Mouse (Mus musculus) midbrain, embryonic 11.5 days (tissue): ENCODE results near the gene Timmdc1. TPM values are rescaled to one million over a fixed set of nuclear protein-coding genes. Genes with fewer than 3 reads are reported as not detected.
"Not testable (repeated sequence)": the region's sequence is repeated elsewhere in the genome, so short reads cannot be mapped to it uniquely, and the experiment has no call there.

Source experiments
- ATAC-seq: fragments of 200-750 bp; cut with Nextera tagmentation; 2 replicates; pipeline ENCODE4 v1.8.0; 2017; ENCODE audit warnings: moderate TSS enrichment, moderate library complexity; ENCODE audit not compliant: low FRiP score
- DNase-seq: peaks from one replicate; pipeline ENCODE4 v3.0.0; 2015; ENCODE audit warnings: low spot score; ENCODE audit errors: missing footprints
- H3K27ac ChIP-seq: fragments of 300-500 bp; sonication (generic); 2 replicates; pipeline ENCODE4 v1.5.1; 2014; ENCODE audit warnings: low read depth, low read length
- H3K27me3 ChIP-seq: fragments of 300-500 bp; sonication (generic); 2 replicates; pipeline ENCODE4 v1.6.1; 2014; ENCODE audit warnings: mild to moderate bottlenecking, low read length, moderate library complexity, mixed read lengths; ENCODE audit not compliant: control insufficient read depth, insufficient read depth
- H3K36me3 ChIP-seq: fragments of 300-500 bp; sonication (generic); 2 replicates; pipeline ENCODE4 v1.6.1; 2014; ENCODE audit warnings: mild to moderate bottlenecking, low read length, moderate library complexity, mixed read lengths; ENCODE audit not compliant: control insufficient read depth, insufficient read depth
- H3K4me1 ChIP-seq: fragments of 300-500 bp; sonication (generic); 2 replicates; pipeline ENCODE4 v1.6.1; 2014; ENCODE audit warnings: low read length; ENCODE audit not compliant: control insufficient read depth, insufficient read depth
- H3K4me2 ChIP-seq: fragments of 300-500 bp; sonication (generic); 2 replicates; pipeline ENCODE4 v1.6.1; 2014; ENCODE audit warnings: mild to moderate bottlenecking, moderate library complexity
- H3K4me3 ChIP-seq: fragments of 300-500 bp; sonication (generic); 2 replicates; pipeline ENCODE4 v1.5.1; 2014; ENCODE audit warnings: low read depth, low read length
- H3K9ac ChIP-seq: fragments of 300-500 bp; sonication (generic); 2 replicates; pipeline ENCODE4 v1.6.1; 2014; ENCODE audit warnings: low read length
- H3K9me3 ChIP-seq: fragments of 300-500 bp; sonication (generic); 2 replicates; pipeline ENCODE4 v1.6.1; 2016; ENCODE audit warnings: low read length; ENCODE audit not compliant: control insufficient read depth
- WGBS: fragments of 180-500 bp; shearing (Covaris S2); extraction: QIAGEN DNeasy Blood & Tissue Kit; methylation state at CpG from one replicate; pipeline ENCODE4 v1.1.7; 2014; 5-methylcytosine and 5-hydroxymethylcytosine counted together
- polyA plus RNA-seq: library from polyadenylated mRNA; unstranded; fragments of >200 nt; fragmentation: Nextera tagmentation; extraction: Ambion mirVana; gene quantifications from 2 replicates; pipeline ENCODE4 v1.2.1, GENCODE M21; 2014

Gene Timmdc1
- polyA plus RNA-seq, 1 experiment from 2014 or later: 27.6 TPM

DNA sequence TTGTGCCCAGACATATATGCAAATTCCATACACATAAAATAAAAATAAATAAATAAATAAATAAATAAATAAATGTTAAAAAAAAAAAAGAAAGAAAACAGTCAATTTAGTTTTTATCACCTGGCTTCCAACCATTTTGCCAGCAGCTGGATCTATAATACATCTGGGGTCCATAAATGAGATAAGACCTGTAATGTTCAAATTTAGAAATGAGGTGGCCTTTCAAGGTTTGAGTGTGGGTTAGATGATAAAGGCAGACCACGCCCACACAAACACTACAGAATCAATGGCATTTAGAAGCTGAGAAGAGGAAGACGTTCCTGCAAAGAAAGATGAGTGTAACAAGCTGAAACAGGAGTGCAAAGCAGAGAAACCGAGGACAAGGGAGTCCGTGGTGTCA is 41.1 kb downstream of the Timmdc1 start:
- H3K27ac ChIP-seq: no peak overlapping the region
- peak; percentile 19 for DNase-seq
- no peaks in the 10 kb centered on the region for H3K9me3 ChIP-seq
- H3K36me3 ChIP-seq: no peaks in the 10 kb centered on the region
- H3K4me1 ChIP-seq: peaks cover 2% of the 10 kb centered on the region; the same call in 1 of the 2 replicates
- peaks cover 6% of the 10 kb centered on the region for H3K27me3 ChIP-seq
- no peak overlapping the region for H3K9ac ChIP-seq
- WGBS: 73% methylated on average over 4 of the region's 4 CpGs
- H3K4me3 ChIP-seq: no peak overlapping the region
- H3K4me2 ChIP-seq: no peak overlapping the region
- no peak for ATAC-seq

DNA sequence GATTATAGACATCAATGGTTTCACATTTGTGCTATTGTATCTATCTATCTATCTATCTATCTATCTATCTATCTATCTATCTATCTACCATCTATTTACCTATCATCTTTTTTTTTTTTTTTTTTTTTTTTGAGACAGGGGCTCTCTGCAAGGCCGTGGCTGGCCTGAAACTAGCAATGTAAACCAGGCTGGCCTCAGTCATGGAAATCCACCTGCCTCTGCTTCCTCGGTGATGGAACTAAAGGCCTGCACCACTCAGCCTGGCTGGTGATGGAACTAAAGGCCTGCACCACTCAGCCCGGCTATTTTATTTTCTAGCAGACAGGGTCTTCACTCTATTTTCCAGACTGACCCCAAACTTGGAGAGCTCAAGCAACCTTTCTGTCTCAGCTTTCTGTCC is 44.2 kb downstream of the Timmdc1 start:
- no peaks in the 10 kb centered on the region for H3K9me3 ChIP-seq
- peaks cover 1% of the 10 kb centered on the region; the same call in 1 of the 2 replicates for H3K27me3 ChIP-seq
- DNase-seq: peak; percentile 60
- no peak overlapping the region for H3K27ac ChIP-seq
- H3K36me3 ChIP-seq: no peaks in the 10 kb centered on the region
- peaks cover 2% of the 10 kb centered on the region; the same call in 1 of the 2 replicates for H3K4me1 ChIP-seq
- no peak for ATAC-seq
- no peak overlapping the region for H3K9ac ChIP-seq
- H3K4me3 ChIP-seq: no peak overlapping the region
- 92% methylated on average over 3 of the region's 3 CpGs for WGBS
- no peak overlapping the region for H3K4me2 ChIP-seq

DNA sequence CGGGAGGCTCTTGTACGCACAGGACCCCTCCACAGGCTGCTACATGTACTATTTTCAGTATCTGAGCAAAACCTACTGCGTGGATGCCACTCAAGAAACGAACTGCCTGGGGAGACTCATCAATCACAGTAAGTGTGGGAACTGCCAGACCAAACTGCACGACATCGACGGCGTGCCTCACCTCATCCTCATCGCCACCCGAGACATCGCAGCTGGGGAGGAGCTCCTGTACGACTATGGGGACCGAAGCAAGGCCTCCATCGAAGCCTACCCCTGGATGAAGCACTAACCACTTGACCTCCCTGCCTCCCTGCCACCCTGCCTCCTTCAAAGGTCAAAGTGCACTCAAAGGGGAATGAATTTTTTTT is 45.2 kb downstream of the Timmdc1 start:
- DNase-seq, H3K27me3 ChIP-seq, H3K4me3 ChIP-seq, H3K9me3 ChIP-seq, H3K27ac ChIP-seq, ATAC-seq, H3K4me1 ChIP-seq, H3K9ac ChIP-seq, H3K36me3 ChIP-seq: not testable (repeated sequence)
- WGBS: 64% methylated on average over 14 of the region's 14 CpGs
- H3K4me2 ChIP-seq: peak overlapping the region; percentile 59; the same call in 1 of the 2 replicates

GRCm38 (mm10) chr16:38476312-38477240 is 45.9 kb downstream of the Timmdc1 start:
- H3K27ac ChIP-seq: no peak overlapping the region

DNA sequence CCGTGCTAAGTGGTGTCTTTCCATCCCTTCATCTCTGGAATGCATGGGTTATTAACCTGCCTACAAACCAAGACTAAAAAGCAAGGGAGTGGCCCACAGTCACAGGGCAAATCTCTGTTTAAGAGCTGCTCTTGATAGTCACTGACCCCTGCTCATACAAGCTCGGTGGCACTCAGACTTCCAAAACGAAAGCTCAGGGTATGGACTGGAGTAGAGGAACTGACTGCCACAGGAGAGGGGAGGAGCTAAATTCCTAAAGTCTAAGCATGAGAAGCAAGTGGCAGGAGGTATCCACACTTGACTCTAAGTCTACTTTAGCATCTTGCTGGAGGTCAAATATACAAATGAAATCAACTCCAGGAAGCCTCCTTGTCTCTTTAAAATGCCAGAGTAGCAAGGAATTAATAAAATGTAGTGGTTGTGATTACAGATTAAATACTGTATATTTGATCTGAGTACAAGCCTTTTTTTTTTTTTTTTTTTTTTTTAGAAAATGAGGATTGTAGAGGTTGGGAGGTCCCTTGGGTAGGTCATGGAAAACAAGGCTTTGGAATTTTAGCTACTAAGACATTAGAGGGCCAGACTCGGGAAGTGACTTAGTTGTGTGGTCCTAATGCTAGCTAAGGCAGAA is 46.7 kb downstream of the Timmdc1 start:
- H3K9ac ChIP-seq: no peak overlapping the region; the same call in 1 of the 2 replicates
- no peak overlapping the region for H3K27ac ChIP-seq
- H3K4me1 ChIP-seq: 0 out of 2 replicates have a peak, but pooled peaks cover 2% of the 10 kb centered on the region
- no peak overlapping the region; the same call in 1 of the 2 replicates for H3K4me3 ChIP-seq
- 54% methylated on average over 4 of the region's 4 CpGs for WGBS
- no peaks in the 10 kb centered on the region for H3K27me3 ChIP-seq
- ATAC-seq (no peak), DNase-seq (peak; percentile 86)
- H3K9me3 ChIP-seq: no peaks in the 10 kb centered on the region
- H3K36me3 ChIP-seq: no peaks in the 10 kb centered on the region
- peak overlapping the region; percentile 59 for H3K4me2 ChIP-seq

More at GRCm38 (mm10) chr16:38476312-38477240, 45.9 kb downstream of the Timmdc1 start:
- peak; percentile 96 for DNase-seq
- Histone ChIP-seq H3K4me1 (0 out of 2 replicates have a peak, but pooled peaks cover 2% of the 10 kb centered on the region), H3K9me3 (no peaks in the 10 kb centered on the region), H3K9ac (peak overlapping the region; percentile 35), H3K4me2 (peak overlapping the region; percentile 59), H3K27me3 (no peaks in the 10 kb centered on the region), H3K4me3 (peak overlapping the region; percentile 30), H3K36me3 (no peaks in the 10 kb centered on the region)
- WGBS: 14% methylated on average over 34 of the region's 34 CpGs
- ATAC-seq: no peak

DNA sequence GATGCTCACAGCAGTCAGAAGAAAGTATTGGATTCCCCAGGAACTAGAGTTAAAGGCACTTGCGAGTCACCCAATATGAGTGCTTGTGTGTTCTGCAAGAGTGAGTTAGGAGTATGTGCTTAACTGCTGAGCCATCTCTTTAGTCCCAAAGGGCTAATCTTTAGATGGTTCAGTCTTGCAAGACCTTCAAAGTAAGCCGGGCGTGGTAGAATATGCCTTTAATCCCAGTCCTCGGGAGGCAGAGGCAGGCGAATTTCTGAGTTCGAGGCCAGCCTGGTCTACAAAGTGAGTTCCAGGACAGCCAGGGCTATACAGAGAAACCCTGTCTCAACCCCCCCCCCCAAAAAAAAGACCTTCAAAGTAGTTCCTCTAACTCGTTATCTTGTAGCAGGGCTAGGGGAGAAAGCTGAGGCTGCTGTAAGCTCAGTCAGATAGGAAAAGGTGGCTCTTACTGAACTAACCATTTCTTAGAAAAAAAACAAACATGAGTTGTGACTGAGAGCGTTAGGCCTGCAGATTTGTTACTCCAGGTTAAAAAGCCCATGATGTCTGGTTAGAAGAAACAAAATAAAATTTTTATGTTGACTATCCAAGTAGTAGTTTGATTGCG is 47.7 kb downstream of the Timmdc1 start:
- no peak overlapping the region for H3K4me2 ChIP-seq
- H3K4me1 ChIP-seq: 0 out of 2 replicates have a peak, but pooled peaks cover 2% of the 10 kb centered on the region
- H3K4me3 ChIP-seq: no peak overlapping the region
- no peaks in the 10 kb centered on the region for H3K27me3 ChIP-seq
- 90% methylated on average over 9 of the region's 9 CpGs for WGBS
- H3K36me3 ChIP-seq: no peaks in the 10 kb centered on the region
- no peak overlapping the region for H3K9ac ChIP-seq
- ATAC-seq (no peak), DNase-seq (peak; percentile 41)
- H3K27ac ChIP-seq: no peak overlapping the region
- H3K9me3 ChIP-seq: no peaks in the 10 kb centered on the region

DNA sequence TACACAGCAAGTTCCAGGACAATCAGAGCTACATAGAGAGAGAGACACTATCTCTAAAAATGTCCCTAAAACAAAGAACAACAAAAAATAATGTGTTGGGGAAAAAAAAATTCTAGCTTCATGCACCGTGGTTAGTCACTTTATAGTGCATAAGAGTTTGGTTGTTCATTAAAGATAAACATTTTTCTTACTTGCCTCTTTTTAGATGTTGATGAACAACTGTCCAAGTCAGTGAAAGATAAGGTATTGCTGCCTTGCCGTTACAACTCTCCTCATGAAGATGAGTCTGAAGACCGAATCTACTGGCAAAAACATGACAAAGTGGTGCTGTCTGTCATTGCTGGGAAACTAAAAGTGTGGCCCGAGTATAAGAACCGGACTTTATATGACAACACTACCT is 48.8 kb downstream of the Timmdc1 start:
- H3K9me3 ChIP-seq: no peaks in the 10 kb centered on the region
- 89% methylated on average over 5 of the region's 5 CpGs for WGBS
- 0 out of 2 replicates have a peak, but pooled peaks cover 2% of the 10 kb centered on the region for H3K4me1 ChIP-seq
- no peak overlapping the region for H3K27ac ChIP-seq
- DNase-seq: peak; percentile 73
- no peak overlapping the region for H3K9ac ChIP-seq
- no peak overlapping the region for H3K4me2 ChIP-seq
- no peaks in the 10 kb centered on the region for H3K36me3 ChIP-seq
- no peak for ATAC-seq
- no peaks in the 10 kb centered on the region for H3K27me3 ChIP-seq
- H3K4me3 ChIP-seq: no peak overlapping the region

GRCm38 (mm10) chr16:38472507-38472873 is 50.0 kb downstream of the Timmdc1 start:
- no peak for ATAC-seq
- Histone ChIP-seq H3K4me2 (no peak overlapping the region), H3K9ac (no peak overlapping the region), H3K4me1 (0 out of 2 replicates have a peak, but pooled peaks cover 2% of the 10 kb centered on the region), H3K27ac (no peak overlapping the region), H3K9me3 (no peaks in the 10 kb centered on the region), H3K27me3 (no peaks in the 10 kb centered on the region), H3K4me3 (no peak overlapping the region), H3K36me3 (no peaks in the 10 kb centered on the region)
- DNase-seq: peak; percentile 23
- 93% methylated on average over 5 of the region's 5 CpGs for WGBS
